Mouse (Mus musculus): Measurements from ENCODE around the gene Sim2.

DNA sequence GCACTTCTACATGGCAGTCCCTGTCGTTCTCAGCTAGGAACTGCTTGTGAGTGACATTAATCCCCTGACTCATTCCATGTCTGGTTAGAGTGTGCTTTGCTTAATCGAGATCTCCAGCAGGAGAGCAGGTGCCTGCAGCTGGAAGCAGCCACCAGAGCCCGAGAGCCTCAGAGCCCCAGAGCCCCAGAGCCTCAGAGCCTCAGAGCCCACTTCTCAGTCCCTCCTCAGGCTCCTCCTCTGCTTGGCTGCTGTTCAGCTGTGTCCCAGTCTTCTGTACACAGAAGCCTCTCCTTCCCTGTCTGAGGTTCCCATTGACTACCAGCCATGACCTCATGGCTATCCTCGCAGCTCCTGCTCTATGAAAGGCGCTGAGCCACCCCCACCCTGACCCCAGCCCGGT is 32.6 kb downstream of the Sim2 start:
- TF ChIP-seq CTCF (conservative IDR thresholded peaks at IDR 0.05; ENCODE audit: low read length), result no peak
- no peak for TF ChIP-seq NANOG (IDR thresholded peaks at IDR 0.05; ENCODE audit: borderline replicate concordance, low read length)
- TF ChIP-seq POU5F1 (IDR thresholded peaks at IDR 0.05; ENCODE audit: borderline replicate concordance, low read length), result no peak

Data from E14TG2a.4 (cell line).